Mouse (Mus musculus) R1 (cell line): ENCODE data around the gene Emc9.

Source experiments
- DNase-seq: peaks from one replicate; pipeline ENCODE4 v3.0.0-alpha.2; 2018; ENCODE audit warnings: low read depth, low spot score

The Emc9 gene

GRCm38 (mm10) chr14:55560202-55561073 is 24.7 kb downstream of the Emc9 start, which contains the start of gene A730061H03Rik:
A730061H03Rik (minus strand) TSS chr14:55560406.
- peak; percentile 100 for DNase-seq

- DNase-seq: peak; percentile 98
Measured at GRCm38 (mm10) chr14:55559799-55560201, 25.3 kb downstream of the Emc9 start, which contains the start of gene Dcaf11. Dcaf11 (plus strand) TSS chr14:55560006.

- DNase-seq: no peak
Measured at GRCm38 (mm10) chr14:55558740-55559448, 26.2 kb downstream of the Emc9 start.

GRCm38 (mm10) chr14:55557587-55557986 is 27.5 kb downstream of the Emc9 start:
- DNase-seq: no peak

GRCm38 (mm10) chr14:55557003-55557402 is 28.1 kb downstream of the Emc9 start:
- peak; percentile 84 for DNase-seq

GRCm38 (mm10) chr14:55555788-55556187 is 29.3 kb downstream of the Emc9 start:
- no peak for DNase-seq

GRCm38 (mm10) chr14:55554635-55555034 is 30.5 kb downstream of the Emc9 start:
- DNase-seq: peak; percentile 53

- DNase-seq: peak; percentile 44
Measured at GRCm38 (mm10) chr14:55551794-55552193, 33.3 kb downstream of the Emc9 start.

- DNase-seq: peak; percentile 86
Measured at GRCm38 (mm10) chr14:55551347-55551746, 33.8 kb downstream of the Emc9 start.

- DNase-seq: peak; percentile 40
Measured at GRCm38 (mm10) chr14:55550191-55550590, 34.9 kb downstream of the Emc9 start.

GRCm38 (mm10) chr14:55544334-55544733 is 40.8 kb downstream of the Emc9 start:
- no peak for DNase-seq

- no peak for DNase-seq
Measured at GRCm38 (mm10) chr14:55542268-55542667, 42.8 kb downstream of the Emc9 start.

GRCm38 (mm10) chr14:55540787-55541321 is 44.2 kb downstream of the Emc9 start:
- peak; percentile 27 for DNase-seq

GRCm38 (mm10) chr14:55540067-55540786 is 44.9 kb downstream of the Emc9 start, which contains the start of gene Pck2:
Pck2 (plus strand) TSS chr14:55540266.
- peak; percentile 96 for DNase-seq

GRCm38 (mm10) chr14:55536116-55536745 is 48.9 kb downstream of the Emc9 start:
- DNase-seq: peak; percentile 81
